Mouse (Mus musculus): ENCODE measurements around the gene Mmp8. TPM values are rescaled to one million over a fixed set of nuclear protein-coding genes. Genes with fewer than 3 reads are reported as not detected.

Mmp8 gene
- not detected for polyA plus RNA-seq (2014; fragmentation: Illumina TruSeq; extraction: RNeasy Lipid Tissue Mini Kit (QIAGEN cat#74804); ENCODE audit: low read depth, low replicate concordance)

DNA sequence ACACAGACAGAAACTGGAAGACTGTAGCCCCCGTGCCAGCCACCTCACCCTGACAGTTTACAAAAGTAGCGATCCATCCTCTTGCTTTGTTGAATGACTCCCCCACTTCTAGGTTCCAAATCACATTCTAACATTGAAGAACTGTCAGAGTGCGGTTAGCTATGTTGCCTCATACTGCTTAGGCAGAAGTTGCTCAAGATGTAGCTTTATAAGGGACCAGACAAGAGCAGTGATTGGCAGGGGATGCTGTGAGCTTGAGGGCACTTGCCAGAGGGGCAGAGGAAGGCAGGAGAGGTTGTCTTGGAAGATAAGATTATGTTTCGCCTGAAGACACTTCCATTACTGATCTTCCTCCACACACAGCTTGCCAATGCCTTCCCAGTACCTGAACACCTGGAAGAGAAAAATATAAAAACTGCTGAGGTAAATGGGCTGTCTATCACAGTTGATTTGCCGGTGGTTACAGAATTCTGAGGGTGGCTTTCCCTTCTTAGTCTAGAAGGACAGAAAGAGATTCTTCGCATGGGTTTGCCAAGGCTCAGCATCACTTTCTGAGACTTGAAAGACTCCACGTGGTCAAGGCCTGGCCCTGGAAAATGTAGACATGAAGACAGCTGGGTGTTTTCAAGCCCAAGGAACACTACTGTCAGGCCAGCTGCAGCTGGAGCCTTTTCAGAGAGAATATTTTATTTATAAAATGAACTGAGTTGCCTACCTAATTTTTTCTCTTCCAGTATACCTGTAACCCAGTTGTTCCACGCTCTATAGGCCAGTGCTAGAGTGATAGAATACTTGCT lies at the start of gene Mmp8:
TSS of gene Mmp8 (plus strand) at position 236 of the 797 bp plus-strand sequence.

DNA sequence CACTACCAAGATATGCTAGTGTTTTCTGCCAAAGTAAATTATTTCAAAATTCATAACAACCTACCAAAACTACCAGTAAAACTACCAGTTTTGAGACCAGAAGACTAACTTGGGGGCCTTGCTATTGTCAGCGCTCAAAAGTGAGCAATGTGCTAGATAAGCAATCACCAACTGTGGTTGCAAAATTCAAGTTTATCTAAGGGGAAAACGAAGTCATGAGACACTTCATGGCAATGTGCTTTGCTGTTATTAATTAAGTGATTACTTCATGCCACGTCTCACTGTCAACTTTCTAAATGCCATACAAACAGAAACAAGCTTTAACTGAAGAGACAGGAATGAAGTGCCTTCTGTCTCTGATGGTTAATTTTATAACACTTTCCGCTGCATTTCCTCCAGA lies 12.9 kb downstream of the Mmp8 start, which contains the start of gene Mmp27:
TSS of gene Mmp27 (plus strand) at position 235 of the 400 bp plus-strand sequence.

Other genes starting within 250 kb of the Mmp8 start
- 21.3 TPM for gene Mmp12, start 214.1 kb upstream of the Mmp8 start, polyA plus RNA-seq (2014; fragmentation: Illumina TruSeq; extraction: RNeasy Lipid Tissue Mini Kit (QIAGEN cat#74804); ENCODE audit: low read depth, low replicate concordance)
- 0.29 TPM for gene Mmp1b, start 170.4 kb upstream of the Mmp8 start, polyA plus RNA-seq (2014; fragmentation: Illumina TruSeq; extraction: RNeasy Lipid Tissue Mini Kit (QIAGEN cat#74804); ENCODE audit: low read depth, low replicate concordance)
- gene Mmp3, start 112.6 kb upstream of the Mmp8 start, polyA plus RNA-seq (2014; fragmentation: Illumina TruSeq; extraction: RNeasy Lipid Tissue Mini Kit (QIAGEN cat#74804); ENCODE audit: low read depth, low replicate concordance) = 1.6 TPM
- gene Mmp10, start 56.1 kb upstream of the Mmp8 start, polyA plus RNA-seq (2014; fragmentation: Illumina TruSeq; extraction: RNeasy Lipid Tissue Mini Kit (QIAGEN cat#74804); ENCODE audit: low read depth, low replicate concordance) = not detected
- 0.45 TPM for gene Mmp27, start 12.9 kb downstream of the Mmp8 start, polyA plus RNA-seq (2014; fragmentation: Illumina TruSeq; extraction: RNeasy Lipid Tissue Mini Kit (QIAGEN cat#74804); ENCODE audit: low read depth, low replicate concordance)
- not detected for gene Mmp20, start 69.8 kb downstream of the Mmp8 start, polyA plus RNA-seq (2014; fragmentation: Illumina TruSeq; extraction: RNeasy Lipid Tissue Mini Kit (QIAGEN cat#74804); ENCODE audit: low read depth, low replicate concordance)
- gene Mmp7, start 133.6 kb downstream of the Mmp8 start, polyA plus RNA-seq (2014; fragmentation: Illumina TruSeq; extraction: RNeasy Lipid Tissue Mini Kit (QIAGEN cat#74804); ENCODE audit: low read depth, low replicate concordance) = 65.5 TPM
- 102 TPM for gene Tmem123, start 205.6 kb downstream of the Mmp8 start, polyA plus RNA-seq (2014; fragmentation: Illumina TruSeq; extraction: RNeasy Lipid Tissue Mini Kit (QIAGEN cat#74804); ENCODE audit: low read depth, low replicate concordance)

Measured in adipose tissue, adult 10 weeks (tissue).